Mouse (Mus musculus) cerebellum, adult (tissue): ENCODE measurements at regions not wholly inside any gene's neighbourhood (a gene's known extent, or its start where the extent isn't known, plus 50 kb on each side); places are given as distances from the start of the nearest gene placed in this dataset.
"Not testable (repeated sequence)": the region's sequence is repeated elsewhere in the genome, so short reads cannot be mapped to it uniquely, and the experiment has no call there.

Experiments
- ATAC-seq: cut with Nextera tagmentation; 2 replicates; pipeline ENCODE4 v1.9.2; 2017; ENCODE audit warnings: mild to moderate bottlenecking, moderate library complexity, mixed read lengths; ENCODE audit not compliant: insufficient number of reproducible peaks, low FRiP score, low TSS enrichment

- ATAC-seq = no peak
Measured at GRCm38 (mm10) chr17:81319605-81320004, 122.0 kb upstream of the Gm11096 start.

DNA sequence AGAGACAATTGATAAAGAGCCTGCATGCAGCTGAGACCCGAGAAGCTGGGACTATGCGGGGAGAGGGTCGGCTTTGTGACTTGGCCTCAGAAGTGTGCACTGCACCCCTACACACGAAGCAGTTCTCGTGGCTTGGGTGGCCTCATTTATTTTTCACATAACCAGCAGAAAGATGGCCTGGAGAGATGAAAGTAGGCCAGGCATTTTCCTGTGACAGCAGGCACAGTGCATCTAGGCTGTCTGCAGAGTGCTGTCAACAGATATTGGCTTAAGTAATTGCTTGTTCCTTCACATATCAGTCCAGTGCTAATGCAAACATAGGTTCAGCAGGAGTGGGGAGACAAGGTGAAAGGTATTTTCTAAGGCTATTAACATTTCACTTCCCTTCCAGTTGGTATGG lies 124.9 kb upstream of the Gm11096 start:
- peak; percentile 80 for ATAC-seq

DNA sequence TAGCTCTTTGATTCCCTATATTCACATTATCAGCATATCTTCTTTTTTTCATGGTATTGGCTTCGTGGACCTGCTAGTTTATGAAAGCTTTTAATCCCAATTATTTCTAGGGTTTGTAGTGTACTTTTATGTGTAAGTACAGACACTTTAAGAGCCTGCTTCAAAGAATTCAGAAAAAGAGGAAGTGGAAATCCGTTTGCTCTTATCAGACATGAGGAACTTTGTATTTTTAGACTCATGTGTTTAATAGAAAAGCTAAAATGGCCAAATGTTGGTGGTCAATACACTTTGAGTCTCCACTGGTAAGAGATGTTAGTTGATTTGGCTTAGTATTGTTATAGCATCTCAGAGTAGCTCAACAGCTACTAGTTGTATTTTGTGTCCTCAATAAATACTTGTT lies 135.7 kb upstream of the Gm11096 start:
- ATAC-seq = no peak

DNA sequence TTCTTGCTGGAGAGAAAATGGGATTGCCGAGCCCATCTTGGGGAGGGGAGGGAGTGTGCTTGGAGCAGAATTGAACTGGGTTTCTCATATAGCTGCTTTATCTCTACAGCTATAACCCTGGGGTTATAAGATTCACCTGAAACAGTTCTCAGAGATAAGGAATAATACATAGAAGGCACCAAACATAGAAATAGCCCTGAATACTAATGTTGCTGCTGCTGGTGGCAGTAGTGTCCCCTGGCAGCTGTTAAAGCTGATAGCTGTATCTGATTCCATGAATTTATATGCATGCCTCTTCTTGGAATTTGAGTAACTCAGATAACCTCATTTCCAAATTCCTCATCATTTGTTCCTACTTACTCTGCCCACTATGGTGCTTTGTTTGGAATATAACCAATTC lies 137.0 kb upstream of the Gm11096 start:
- no peak for ATAC-seq

DNA sequence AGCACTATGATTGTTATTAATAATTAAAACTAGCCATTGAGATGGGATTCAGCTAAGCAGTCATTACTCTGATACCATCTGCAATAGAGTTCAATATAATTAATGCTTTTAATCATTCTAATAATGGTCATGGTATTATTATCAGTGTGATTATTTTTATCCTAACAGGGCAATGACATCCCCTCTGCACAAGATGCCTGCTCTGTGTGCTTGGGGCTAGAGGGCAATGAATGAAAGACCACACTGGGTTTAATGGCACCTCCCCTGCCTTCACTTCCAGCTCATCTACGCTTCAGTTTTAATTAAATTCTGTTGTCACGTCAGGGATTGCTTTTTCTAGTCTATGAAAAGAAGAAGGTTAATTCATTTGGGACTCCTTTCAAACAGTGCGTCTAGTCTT lies 139.1 kb upstream of the Gm11096 start:
- no peak for ATAC-seq

DNA sequence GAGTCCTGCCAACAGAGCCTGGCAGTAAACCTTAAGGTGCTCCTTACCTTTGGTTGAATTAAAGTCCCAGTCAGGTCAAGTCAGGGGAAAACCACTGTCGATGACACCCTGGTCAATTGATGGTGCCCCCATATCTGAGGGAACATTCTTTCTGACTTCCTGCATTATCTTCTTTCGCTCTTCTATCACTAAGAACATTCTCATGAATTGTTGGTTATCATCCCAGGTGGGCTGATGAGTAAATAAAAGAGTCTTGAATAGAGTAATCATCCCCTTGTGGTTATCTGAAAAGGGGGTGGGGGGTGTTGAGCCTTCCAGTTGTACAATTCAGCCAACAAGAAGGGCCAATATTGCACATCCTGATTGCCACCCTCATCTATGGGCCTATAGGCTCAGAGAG lies 149.7 kb upstream of the Gm11096 start:
- no peak for ATAC-seq

DNA sequence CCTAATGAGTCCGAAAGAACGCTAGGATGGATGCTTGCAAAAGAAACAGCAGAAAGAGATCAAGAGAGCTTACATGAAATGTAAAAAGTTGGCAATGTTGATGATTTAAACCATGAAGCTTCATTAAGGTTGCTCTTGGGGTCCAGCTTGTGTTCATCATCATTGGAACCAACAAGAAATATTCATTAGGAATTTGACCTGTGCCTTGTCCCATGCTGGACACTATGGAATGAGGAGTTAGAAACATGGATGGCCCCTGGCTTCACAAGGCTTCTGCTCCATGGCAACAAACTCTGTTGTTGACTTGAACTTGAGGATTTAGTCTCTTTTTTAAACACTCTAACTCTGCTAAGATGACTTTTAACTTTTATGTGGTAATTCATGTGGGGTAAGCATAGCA lies 159.0 kb upstream of the Gm11096 start:
- no peak for ATAC-seq

GRCm38 (mm10) chr17:81270235-81270634 lies 171.3 kb upstream of the Gm11096 start:
- no peak for ATAC-seq

DNA sequence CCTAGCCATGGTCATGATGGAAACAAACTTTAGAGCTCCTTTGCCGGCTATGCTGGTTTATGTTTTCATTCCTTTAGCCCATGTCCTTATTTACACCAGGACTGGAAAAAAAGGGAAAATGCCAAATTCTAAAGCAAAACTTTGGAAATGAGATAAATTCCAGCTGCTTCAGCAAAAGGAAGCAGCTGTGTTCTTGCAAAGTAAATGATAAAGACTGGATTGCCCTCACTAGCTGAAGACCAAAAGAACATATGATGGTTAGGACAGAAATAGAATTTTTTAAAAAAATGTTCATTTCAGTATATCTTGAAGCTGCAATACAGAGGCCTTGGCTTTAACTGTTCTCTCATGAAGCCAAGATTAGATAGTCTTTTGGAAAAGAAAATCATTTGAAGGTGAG lies 179.6 kb upstream of the Gm11096 start:
- no peak for ATAC-seq

- no peak for ATAC-seq
Measured at GRCm38 (mm10) chr17:81260036-81260435, 181.5 kb upstream of the Gm11096 start.

- no peak for ATAC-seq
Measured at GRCm38 (mm10) chr17:81256106-81256505, 185.5 kb upstream of the Gm11096 start.

DNA sequence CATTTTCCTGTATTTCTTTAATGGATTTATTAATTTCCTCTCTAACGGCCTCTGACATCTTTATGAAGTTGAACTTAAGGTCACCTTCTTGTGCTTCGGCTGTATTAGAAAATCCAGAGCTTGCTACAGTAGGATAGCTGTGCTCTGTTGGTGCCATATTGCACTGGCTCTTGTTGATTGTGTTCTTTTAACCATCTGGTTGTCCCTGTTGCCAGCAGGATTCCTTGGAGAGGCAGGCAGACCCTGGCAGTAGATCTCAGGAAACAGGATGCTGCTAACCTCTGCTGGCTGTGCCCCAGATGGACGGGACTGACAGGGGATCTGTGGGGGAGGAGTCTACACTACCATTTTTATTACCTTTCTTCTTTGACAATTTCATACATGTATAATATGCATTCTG lies 185.9 kb upstream of the Thumpd2 start:
- ATAC-seq = peak; percentile 83

DNA sequence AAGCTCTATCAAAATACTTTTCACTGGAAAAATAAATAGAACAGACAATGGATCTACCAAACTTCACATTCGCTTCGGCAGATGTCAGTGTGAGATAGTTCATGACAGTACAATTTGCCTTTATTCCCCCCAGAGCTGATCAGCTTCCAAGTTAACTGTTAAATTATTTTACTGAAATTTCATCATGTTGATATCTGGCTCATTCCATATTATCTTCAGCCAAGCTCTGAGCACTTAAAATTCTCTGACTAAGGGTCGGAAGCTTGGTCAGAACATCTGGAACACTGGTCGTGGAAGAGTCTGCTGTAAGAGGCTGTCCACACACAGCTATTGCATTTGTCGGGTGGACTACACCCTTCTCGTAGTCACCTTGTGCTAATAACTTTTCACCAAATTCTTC lies 181.3 kb upstream of the Thumpd2 start:
- no peak for ATAC-seq

GRCm38 (mm10) chr17:81231771-81232170 lies 166.9 kb upstream of the Thumpd2 start:
- ATAC-seq = not testable (repeated sequence)

GRCm38 (mm10) chr17:81225281-81225680 lies 160.4 kb upstream of the Thumpd2 start:
- no peak for ATAC-seq

GRCm38 (mm10) chr17:81221436-81221835 lies 156.6 kb upstream of the Thumpd2 start:
- no peak for ATAC-seq

GRCm38 (mm10) chr17:81214844-81215243 lies 150.0 kb upstream of the Thumpd2 start:
- no peak for ATAC-seq

DNA sequence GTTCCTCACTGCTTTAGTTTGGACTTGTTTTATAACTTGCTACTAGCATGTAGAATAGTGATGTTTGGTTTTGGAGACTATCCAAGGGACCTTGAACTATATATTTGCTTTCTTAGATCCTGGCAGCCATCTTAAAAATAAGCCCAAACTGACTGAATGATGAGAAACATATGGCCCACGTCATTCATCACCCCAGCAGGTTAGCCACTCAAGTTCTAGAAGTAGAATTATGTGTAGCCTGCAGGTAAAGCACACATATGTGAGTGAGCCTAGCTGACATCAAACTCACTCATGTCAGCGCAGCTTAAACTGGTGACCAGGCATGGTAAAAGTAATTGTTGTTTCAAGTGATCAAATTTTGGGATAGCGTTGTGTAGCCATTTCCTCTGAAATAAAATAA lies 147.2 kb upstream of the Thumpd2 start:
- ATAC-seq = no peak

DNA sequence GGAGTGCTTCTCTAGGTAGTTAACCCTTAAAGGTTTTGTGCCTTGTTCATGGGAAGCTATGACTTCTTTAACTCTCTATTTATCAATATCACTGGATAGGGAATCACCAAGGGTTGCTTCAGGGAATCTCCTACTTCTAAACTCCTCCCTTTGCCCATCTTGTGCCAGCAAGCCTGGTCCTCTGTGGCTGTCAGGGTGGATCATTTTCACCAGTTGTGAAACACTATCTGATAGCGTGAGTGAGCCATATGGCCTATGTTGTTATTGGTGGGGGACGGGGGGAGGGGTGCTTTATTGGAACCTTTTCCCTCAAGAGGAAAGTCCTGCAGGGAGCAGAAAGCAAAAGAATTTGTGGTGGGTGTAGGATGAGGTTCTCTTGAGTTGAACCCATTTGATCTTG lies 145.5 kb upstream of the Thumpd2 start:
- ATAC-seq = no peak

GRCm38 (mm10) chr17:81209323-81209722 lies 144.4 kb upstream of the Thumpd2 start:
- no peak for ATAC-seq

DNA sequence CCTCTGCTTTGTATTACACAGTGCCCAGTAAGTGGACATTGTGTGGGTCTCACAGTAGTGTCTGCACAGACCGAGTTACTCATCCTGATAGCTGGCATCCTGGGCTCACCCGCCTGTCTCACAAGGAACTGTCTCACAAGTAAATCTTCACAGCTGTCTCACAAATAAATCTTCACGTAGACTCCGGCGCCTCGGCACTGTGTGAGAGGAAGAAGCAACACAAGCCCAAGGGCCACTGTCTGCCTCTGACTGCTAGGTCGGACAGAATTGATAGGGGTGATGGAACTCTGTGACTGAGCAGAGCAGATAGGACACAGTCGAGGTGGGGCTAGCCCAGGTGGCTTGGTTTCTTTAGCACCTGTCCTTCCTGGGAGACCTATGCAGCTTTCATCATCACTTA lies 136.2 kb upstream of the Thumpd2 start:
- no peak for ATAC-seq

GRCm38 (mm10) chr17:81194006-81194405 lies 129.1 kb upstream of the Thumpd2 start:
- ATAC-seq = no peak

DNA sequence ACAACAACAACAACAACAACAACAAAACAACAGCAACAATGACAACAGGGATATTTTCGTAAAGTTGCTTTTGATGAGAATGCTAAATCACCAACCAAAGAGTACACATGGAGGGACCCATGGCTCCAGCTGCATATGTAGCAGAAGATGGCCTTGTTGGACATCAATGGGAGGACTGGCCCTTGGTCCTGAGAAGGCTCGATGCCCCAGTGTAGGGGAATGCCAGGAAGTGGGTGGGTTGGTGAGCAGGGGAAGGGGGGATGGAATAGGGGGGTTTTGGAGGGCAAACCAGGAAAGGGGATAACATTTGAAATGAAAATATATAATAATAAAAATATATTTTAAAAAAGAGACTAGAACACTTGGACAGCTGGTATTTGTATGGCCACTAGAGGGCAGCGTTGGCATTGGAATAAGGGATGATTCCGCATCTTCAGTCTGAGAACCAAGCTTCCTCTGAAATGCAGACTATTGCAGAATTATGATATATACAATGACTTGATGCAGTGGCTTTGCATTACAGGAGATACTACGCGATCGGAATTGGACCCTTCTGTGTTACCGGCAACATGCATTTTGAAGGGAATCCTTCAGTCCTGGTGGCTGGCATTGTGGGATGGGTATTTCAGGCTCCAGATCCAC lies 128.5 kb upstream of the Thumpd2 start:
- ATAC-seq = 0 out of 2 replicates have a peak, but pooled peaks have one; percentile 31
